Comparison of ENCODE assay signal across 10 mouse cellular contexts in the genomic region with DNA sequence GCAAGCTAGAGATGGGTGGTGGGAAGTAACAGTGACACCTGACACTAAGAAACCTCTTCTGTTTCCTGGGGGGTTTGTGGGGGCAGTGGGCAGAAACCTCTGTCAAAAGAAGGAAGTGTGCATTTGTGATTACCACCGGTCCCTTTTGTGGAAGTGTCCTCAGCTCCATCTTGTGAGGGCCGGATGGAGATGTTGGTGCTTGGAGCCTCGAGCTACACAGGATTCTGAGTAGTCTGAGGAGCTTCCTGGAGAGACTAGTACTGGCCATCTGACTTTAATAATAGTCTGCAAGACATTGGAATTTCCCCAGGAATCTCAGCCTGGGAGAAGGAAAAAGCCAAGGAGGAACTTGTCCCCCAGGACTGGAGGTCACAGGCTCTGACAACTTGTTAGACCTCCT. TPM values are rescaled to one million over a fixed set of nuclear protein-coding genes. Genes with fewer than 3 reads are reported as not detected.
A peak's percentile ranks its signal among the peaks of the same experiment; 100 is the strongest.
DNase-seq lines count a peak whose midpoint lies in the region; ATAC-seq and TF ChIP-seq lines count a peak whose summit lies in the region.
"Had no signal": no experiment of that assay in that cellular context is flagged by ENCODE, and none has a peak within 500 bp of the region (broad histone marks: within the 10 kb centered on the region; RNA-seq: fewer than 3 reads in every experiment).

No protein-coding gene starts in this region.

- peaks cover 84% of the 10 kb centered on the region for H3K4me1 ChIP-seq in heart, postnatal 0 days (ENCODE audit: control insufficient read depth, insufficient read depth)

- no peak overlapping the region for H3K4me2 ChIP-seq in heart, postnatal 0 days (ENCODE audit: low read depth, low read length)

- no peaks in the 10 kb centered on the region for H3K27me3 ChIP-seq in heart, postnatal 0 days (ENCODE audit: control insufficient read depth, insufficient read depth, low read length)

- no peaks in the 10 kb centered on the region for H3K36me3 ChIP-seq in heart, postnatal 0 days (replicated peaks; ENCODE audit: control insufficient read depth, insufficient read depth, low read length)

- H3K27ac ChIP-seq in heart, postnatal 0 days (ENCODE audit: low read depth) = peak overlapping the region; percentile 71

- no peak overlapping the region for H3K9ac ChIP-seq in heart, postnatal 0 days (replicated peaks; ENCODE audit: low read depth, low read length)

- peak; percentile 38; the same call in 1 of the 2 replicates for TF ChIP-seq EP300 in heart, postnatal 0 days (IDR thresholded peaks at IDR 0.05; ENCODE audit: low read depth)

- H3K9me3 ChIP-seq in heart, postnatal 0 days (replicated peaks; ENCODE audit: control insufficient read depth, low read length) = no peaks in the 10 kb centered on the region

- DNase-seq in kidney, adult 9 months = peak; percentile 54
- no peak for DNase-seq in kidney, postnatal 4 days
- peak; percentile 8 for DNase-seq in NIH3T3 (ENCODE audit: low read depth)
- no peak for DNase-seq in heart, postnatal 0 days (ENCODE audit: low spot score)
- DNase-seq in ovary, postnatal 14 days (ENCODE audit: low spot score) = no peak
- DNase-seq in right cerebral cortex, postnatal 10 days (ENCODE audit: low spot score in 2 of 2) = no peak
- DNase-seq in left cerebral cortex, adult 9 months (ENCODE audit: low spot score in 2 of 2) = no peak
- DNase-seq: right cerebral cortex, postnatal 25 days had no signal

- no peak overlapping the region for H3K4me3 ChIP-seq in heart, postnatal 0 days (ENCODE audit: low read depth, low read length)

- TF ChIP-seq CTCF in heart, postnatal 0 days (IDR thresholded peaks at IDR 0.05; ENCODE audit: low read depth) = no peak

- 55% methylated on average over 3 of the region's 3 CpGs for WGBS in heart, postnatal 0 days

- ATAC-seq in heart, postnatal 0 days (ENCODE audit: insufficient read depth, low read depth) = no peak
- ATAC-seq in monocyte, adult 5-6 weeks (replicated peaks; ENCODE audit: insufficient number of reproducible peaks, low FRiP score, low TSS enrichment, poor library complexity, severe bottlenecking) = peak; percentile 15

RNA-seq across cellular contexts. Expression of gene Abcg1, which starts 17.2 kb away (rescaled TPM):
- total RNA-seq in heart, postnatal 0 days (2014; rRNA removed; ENCODE audit: low replicate concordance) = 11.3 and 13.5 TPM in 2 replicates
- polyA plus RNA-seq in heart, postnatal 0 days (2015; fragmentation: Nextera tagmentation; extraction: Ambion mirVana) = 9.6 and 10.1 TPM in 2 replicates
- 67.2 to 83.6 TPM (median 68.0 TPM) in 3 replicates for total RNA-seq in monocyte, adult 5-6 weeks (2017)

RNA-seq across cellular contexts. Expression of gene Tff3, which starts 54.8 kb away (rescaled TPM):
- total RNA-seq in heart, postnatal 0 days (2014; rRNA removed; ENCODE audit: low replicate concordance) = not detected in 2 replicates
- not detected in 2 replicates for polyA plus RNA-seq in heart, postnatal 0 days (2015; fragmentation: Nextera tagmentation; extraction: Ambion mirVana)
- total RNA-seq in monocyte, adult 5-6 weeks (2017) = not detected in 3 replicates
- polyA plus RNA-seq: limb, embryonic 11.5 days had no signal

Comparison
In these comparisons a context has a peak if more than half of its experiments do, and no peak if none do; other contexts are left out.
1. DNase-seq: peak in kidney, adult 9 months (single experiment) and NIH3T3 (single experiment); none in kidney, postnatal 4 days (0 of 2), heart, postnatal 0 days (single experiment), ovary, postnatal 14 days (single experiment), right cerebral cortex, postnatal 10 days (0 of 2) and left cerebral cortex, adult 9 months (0 of 2).